Mouse (Mus musculus): ENCODE measurements around the gene Erp29. TPM values are rescaled to one million over a fixed set of nuclear protein-coding genes. Genes with fewer than 3 reads are reported as not detected.

Erp29 gene
- total RNA-seq, 2 experiments from 2014 or later = 140 to 151 TPM

GRCm38 (mm10) chr5:121451203-121451602 lies 1.1 kb downstream of the Erp29 start:
- DNase-seq (ENCODE audit: low spot score in 2 of 2) = no peak
- intact Hi-C loops (cut with DNase I) = no loop called here

- no peak for DNase-seq (ENCODE audit: low spot score in 2 of 2)
- intact Hi-C loops (cut with DNase I) = no loop called here
These were observed 1.8 kb downstream of the Erp29 start for GRCm38 (mm10) chr5:121450476-121450875.

DNA sequence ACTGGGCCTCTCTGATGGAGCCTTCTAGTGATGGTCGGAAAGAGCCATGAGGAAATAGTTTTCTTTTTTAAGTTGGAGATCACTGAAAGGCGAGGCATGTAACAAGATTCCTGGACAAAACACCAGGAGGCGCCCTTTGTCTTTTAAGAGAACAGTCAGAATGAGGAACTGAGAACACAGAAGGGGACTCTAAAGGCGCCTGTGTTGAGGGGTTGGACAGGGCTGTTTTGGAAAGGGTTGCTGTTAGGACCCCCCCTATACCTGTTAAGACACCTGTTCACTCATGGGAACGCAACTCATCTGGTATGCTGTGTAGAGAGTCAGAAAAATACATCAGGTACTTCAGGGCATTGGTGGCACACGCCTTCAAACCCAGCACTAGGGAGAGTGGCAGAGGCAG lies 2.3 kb downstream of the Erp29 start:
- intact Hi-C loops (cut with DNase I) = loop anchor here (2.0 kb wide), 1 partner anchor 27 kb away; no protein-coding TSS in a partner anchor
- no peak for DNase-seq (ENCODE audit: low spot score in 2 of 2)

GRCm38 (mm10) chr5:121448450-121448849 lies 3.9 kb downstream of the Erp29 start:
- DNase-seq (ENCODE audit: low spot score in 2 of 2) = no peak
- intact Hi-C loops (cut with DNase I) = loop anchor here (2.0 kb wide), 1 partner anchor 28 kb away; no protein-coding TSS in a partner anchor

DNA sequence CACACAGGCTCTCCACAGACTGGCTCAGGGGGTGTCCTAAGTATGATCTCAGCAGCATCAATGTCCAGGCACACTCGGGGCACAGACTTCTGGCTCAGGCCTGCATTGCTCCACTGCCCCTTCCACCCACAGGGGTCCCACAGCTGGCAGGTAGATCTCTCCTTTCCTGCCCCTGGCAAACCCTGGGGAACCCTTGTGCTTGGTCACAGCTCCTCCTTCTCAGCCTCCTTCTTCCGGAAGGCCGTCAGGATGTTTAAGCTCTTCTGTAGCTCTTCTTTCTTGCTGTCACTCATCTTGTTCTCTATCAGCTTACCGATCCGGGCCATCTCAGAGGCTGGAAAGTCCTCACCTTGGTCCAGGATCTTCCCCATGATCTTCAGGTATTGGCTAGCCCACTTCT lies 7.4 kb downstream of the Erp29 start:
- no peak for DNase-seq (ENCODE audit: low spot score in 2 of 2)
- intact Hi-C loops (cut with DNase I) = no loop called here

DNA sequence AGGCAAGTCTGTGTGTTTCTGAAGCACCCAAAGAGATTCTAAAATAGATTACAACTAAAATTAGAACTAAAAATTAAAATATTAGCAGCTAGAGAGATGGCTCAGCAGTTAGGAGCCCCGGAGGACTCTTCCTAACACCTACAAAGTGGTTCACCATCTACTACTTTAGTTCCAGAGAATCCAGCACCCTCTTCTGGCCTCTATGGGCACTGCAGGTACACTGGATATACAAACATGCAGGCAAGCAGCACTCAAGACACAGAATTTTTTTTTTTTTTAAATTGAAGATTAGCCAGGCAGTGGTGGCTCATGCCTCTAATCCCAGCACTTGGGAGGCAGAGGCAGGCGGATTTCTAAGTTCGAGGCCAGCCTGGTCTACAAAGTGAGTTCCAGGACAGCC lies 8.8 kb downstream of the Erp29 start:
- no peak for DNase-seq (ENCODE audit: low spot score in 2 of 2)
- intact Hi-C loops (cut with DNase I) = no loop called here

GRCm38 (mm10) chr5:121438756-121439155 lies 13.6 kb downstream of the Erp29 start:
- intact Hi-C loops (cut with DNase I) = no loop called here
- no peak for DNase-seq (ENCODE audit: low spot score in 2 of 2)

- no peak for DNase-seq (ENCODE audit: low spot score in 2 of 2)
- intact Hi-C loops (cut with DNase I) = no loop called here
These were observed 14.2 kb downstream of the Erp29 start for GRCm38 (mm10) chr5:121438131-121438530.

- no peak for DNase-seq (ENCODE audit: low spot score in 2 of 2)
- intact Hi-C loops (cut with DNase I) = no loop called here
These were observed 23.4 kb downstream of the Erp29 start for GRCm38 (mm10) chr5:121428954-121429353.

DNA sequence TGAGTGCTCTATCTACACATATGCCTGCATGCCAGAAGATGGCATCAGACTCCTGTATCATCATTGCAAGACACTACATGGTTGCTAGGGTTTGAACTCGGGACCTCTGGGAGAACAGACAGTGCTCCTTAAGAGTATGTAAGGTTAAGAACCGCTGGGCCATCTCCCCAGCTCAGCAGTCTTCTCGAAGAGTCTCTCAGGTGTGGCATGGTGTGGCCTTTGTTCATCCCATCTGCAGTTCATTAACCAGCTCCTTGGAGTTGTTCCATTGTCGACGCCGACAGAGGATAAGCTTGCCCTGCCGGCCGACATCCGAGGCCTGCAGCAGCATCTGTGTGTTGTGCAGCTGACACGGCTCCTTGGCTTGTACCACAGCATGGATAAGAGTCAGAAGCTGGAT lies 29.0 kb downstream of the Erp29 start:
- DNase-seq (ENCODE audit: low spot score in 2 of 2) = no peak
- intact Hi-C loops (cut with DNase I) = no loop called here

- intact Hi-C loops (cut with DNase I) = no loop called here
- no peak for DNase-seq (ENCODE audit: low spot score in 2 of 2)
These were observed 29.5 kb downstream of the Erp29 start for GRCm38 (mm10) chr5:121422787-121423186.

DNA sequence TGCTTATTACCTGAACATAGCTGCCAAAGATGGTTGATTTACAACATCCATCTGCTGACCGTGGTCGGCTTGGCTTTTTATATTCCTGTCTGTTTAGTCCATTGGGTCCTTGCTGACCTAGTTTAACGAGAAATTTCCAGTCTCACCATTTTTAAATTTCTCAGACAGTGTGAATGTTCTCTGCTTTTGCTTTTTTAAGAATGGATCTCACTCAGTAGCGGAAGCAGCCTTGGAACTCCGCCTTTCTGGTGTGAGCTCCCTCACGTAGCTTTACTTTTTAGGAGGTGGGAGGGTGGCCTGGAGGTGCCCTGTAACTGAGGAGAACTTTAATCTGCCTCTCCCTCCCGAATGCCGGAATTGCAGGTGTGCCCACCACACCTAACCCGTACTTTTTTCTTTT lies 31.6 kb downstream of the Erp29 start:
- intact Hi-C loops (cut with DNase I) = no loop called here

DNA sequence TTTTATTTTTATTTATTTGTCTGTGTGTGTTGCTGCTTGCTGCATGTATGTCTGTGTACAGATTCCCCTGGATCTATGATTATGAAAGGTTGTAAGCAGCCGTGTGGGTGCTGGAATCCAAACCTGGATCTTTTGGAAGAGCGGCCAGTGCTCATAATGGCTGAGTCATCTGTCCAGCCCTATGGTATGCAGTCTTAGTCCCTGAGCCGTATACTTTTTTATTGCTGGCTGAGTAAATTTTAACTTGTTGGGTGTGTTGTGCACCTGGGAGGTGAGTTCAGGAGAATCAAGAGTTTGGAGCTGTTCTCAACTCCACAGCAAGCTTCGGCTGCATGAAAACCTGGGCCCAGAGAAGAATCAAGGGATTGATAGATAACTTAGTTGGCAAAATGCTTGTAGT lies 41.3 kb downstream of the Erp29 start:
- DNase-seq (ENCODE audit: low spot score in 2 of 2) = no peak
- intact Hi-C loops (cut with DNase I) = no loop called here

More for the DNA sequence above, 31.6 kb downstream of the Erp29 start:
- no peak for DNase-seq (ENCODE audit: low spot score in 2 of 2)

GRCm38 (mm10) chr5:121407856-121408255 lies 44.5 kb downstream of the Erp29 start:
- intact Hi-C loops (cut with DNase I) = no loop called here
- no peak for DNase-seq (ENCODE audit: low spot score in 2 of 2)

GRCm38 (mm10) chr5:121400849-121401248 lies 51.5 kb downstream of the Erp29 start:
- DNase-seq (ENCODE audit: low spot score in 2 of 2) = no peak
- intact Hi-C loops (cut with DNase I) = no loop called here

GRCm38 (mm10) chr5:121400064-121400463 lies 52.2 kb downstream of the Erp29 start:
- no peak for DNase-seq (ENCODE audit: low spot score in 2 of 2)
- intact Hi-C loops (cut with DNase I) = no loop called here

- DNase-seq (ENCODE audit: low spot score in 2 of 2) = no peak
- intact Hi-C loops (cut with DNase I) = no loop called here
These were observed 52.8 kb downstream of the Erp29 start for GRCm38 (mm10) chr5:121399540-121399939.

GRCm38 (mm10) chr5:121398965-121399462 lies 53.3 kb downstream of the Erp29 start:
- intact Hi-C loops (cut with DNase I) = no loop called here
- DNase-seq (ENCODE audit: low spot score in 2 of 2) = no peak

- no peak for DNase-seq (ENCODE audit: low spot score in 2 of 2)
- intact Hi-C loops (cut with DNase I) = no loop called here
These were observed 54.0 kb downstream of the Erp29 start for GRCm38 (mm10) chr5:121398146-121398964.

DNA sequence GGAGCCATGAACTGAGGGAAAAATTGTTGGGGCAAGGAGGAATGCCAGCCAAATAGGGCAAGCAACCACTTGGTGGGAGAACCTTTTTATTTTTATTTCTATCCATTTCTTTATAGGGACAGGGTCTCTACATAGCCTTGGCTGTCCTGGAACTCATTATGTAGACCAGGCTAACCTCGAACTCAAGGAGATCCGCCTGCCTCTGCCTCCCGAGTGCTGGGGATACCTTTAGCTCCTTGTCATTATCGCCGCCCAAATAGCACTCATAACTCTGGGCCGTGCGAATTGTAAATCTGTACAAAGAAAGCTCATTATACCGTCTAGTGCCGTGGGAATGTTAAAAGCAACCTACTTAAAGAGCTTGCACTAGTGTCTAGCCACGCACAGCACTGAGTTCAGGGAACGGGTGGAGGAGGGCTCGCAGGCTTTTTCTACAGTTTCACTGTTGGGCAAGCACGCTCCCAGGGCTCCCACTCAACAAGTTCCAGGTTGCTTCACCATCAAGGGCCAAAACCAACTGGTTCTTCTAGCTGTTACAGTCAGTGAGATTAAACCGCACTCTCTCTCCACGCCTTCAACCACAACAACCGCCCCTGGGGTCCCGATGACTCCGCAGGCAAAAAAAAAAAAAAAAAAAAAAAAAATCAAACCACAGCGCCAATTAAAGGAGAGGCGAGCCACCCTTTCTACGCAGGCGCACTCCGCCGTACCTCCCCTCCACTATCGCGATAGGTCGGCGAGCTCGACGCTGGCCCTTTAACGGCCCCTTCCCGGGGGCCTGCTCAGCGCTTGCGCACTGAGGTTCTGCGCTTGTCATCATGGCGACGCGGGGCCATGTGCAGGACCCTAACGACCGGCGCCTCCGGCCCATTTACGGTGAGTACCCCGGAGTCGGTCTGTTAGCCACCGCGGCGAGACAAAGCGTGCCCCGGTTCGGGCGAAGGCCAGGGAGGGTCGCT lies 54.8 kb downstream of the Erp29 start, which contains the start of gene Naa25:
Naa25 (plus strand) TSS at position 750 of the 959 bp plus-strand sequence.
- DNase-seq (ENCODE audit: low spot score in 2 of 2) = peak; percentile 91 to 92
- intact Hi-C loops (cut with DNase I) = no loop called here
